Mouse (Mus musculus) thymus, postnatal 25 days (tissue): Measurements from ENCODE around the gene Ppm1a.

Source experiments
- DNase-seq: peaks from one replicate; pipeline ENCODE4 v3.0.0; 2022

Gene Ppm1a

DNA sequence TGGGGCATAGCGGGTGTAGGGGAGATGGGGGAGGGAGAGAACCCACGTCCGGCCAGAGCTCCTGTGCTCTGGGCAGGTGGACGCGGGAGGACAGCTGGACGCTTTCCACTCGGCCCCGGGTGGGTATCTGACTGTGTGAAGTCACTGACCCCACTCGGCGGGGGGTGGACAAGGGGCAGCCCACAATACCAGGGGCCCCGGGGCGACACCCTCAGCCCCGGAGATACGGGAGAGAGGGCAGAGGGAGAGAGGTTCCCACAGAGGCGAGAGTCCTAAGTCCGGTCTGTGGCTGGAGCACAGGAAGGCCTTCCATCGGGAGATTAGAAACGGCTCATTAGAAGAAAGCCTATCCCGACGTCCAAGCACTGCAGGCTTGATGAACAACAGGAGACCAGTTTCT, 72.5 kb downstream of the Ppm1a start:
- DNase-seq: no peak

DNA sequence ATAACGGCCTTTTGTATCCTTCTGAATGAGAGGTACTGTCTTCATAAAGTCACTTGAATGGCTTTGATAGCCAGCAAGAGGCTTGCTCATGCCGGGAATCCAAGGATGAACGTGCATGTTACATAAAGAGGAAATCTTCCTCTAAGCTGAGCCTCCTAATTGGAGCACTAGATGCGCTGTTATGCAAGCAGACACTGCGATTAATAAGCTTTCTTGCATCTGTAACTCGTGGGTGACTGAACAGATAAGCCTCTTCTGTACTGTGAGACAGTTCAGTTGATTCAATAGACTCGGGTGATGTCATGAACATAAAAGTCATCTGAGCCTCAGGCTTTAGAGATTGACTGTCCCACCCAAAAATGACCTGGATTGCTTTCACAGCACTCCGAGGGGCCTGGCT, 73.1 kb downstream of the Ppm1a start:
- DNase-seq: no peak

DNA sequence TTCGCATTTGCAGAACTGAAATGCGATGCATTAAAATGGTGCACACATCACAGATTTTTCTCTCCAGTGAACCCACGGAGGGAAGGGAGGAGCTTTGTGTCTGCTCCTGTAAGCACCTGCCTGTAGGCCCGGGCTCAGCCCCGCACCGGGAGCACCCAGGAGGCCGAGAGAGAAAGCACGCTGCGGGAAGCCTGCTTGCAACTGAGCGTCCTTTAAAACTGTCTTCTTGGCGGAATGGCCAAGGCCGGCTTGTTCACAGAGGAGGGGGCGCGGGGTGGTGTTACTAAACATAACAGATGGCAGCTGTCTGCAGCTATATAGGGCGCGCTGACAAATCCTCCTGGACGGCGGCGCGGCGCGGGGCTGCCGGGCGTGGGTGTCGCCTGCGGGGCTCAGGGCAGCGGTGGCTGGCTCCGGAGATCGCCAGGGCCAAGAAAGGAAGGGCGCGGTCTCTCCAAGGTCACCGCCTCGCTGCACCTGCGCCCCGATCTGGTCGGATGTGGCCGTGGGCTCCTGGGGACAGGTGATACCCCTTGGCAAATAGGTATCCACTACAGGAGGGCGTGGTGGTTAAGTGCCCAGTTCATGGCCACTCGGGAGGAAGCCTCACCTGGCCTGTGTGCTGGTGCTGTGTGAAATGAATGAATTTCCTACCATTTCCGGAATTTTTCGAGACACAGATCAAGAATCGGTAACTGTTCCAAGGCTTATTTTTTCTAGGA, 74.6 kb downstream of the Ppm1a start:
- no peak for DNase-seq

DNA sequence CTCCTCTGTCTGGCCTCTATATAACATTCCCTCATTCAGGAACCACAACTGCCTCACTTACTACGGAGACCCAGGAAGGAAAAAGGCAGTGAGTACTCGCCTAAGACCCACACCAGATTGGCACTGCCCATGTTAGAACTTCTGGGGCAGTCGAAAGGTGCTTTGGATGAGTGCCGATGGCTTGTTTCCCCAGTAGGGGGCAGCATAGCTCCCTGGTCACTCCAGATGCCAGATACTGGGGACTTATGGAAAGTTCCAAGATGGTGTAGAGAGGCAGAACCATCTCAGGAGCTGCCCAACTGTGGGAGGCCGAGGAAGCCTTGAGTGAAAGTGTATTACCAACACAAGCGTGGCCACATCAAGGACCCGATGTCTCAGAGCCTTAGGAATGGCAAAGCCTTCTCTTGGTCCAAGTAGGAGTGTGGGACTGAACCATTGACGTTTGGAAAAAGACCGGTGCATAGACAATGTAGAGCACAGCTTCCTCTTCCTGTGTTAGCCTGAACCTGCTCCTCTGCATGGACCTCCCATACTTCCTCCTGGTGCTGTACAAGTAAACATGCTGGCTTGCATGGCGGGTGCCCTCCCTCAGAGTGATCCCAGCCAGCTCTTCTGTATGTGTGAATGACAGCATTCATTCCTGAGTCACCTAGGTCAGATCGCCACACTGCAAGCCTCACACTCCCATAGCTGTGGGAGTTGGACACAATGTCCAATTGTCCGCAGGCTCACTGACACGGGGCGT, 77.7 kb downstream of the Ppm1a start:
- DNase-seq: peak; percentile 15

DNA sequence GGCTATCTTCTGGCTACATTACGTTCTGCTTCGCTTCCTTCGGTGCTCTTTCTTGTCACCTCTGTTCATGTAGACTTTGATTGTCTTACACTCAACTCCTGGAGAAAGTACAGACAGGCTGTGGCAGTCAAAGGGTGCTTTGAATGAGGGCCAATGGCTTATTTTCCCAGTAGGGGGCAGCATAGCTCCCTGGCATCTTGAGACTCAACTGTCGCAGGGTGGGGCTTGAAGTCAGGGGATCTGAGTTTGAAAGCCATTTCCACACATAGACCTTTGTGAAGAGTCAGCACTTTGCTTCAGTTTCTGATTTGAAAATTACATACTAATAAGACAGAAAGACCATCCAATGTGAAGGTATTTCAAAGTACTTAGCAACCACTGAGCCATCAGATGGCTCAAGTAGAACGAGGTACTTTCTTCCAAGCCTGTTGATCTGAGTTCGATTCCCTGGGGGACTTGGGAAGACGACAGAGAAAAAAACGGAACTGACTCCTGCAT, 78.3 kb downstream of the Ppm1a start:
- peak; percentile 26 for DNase-seq

DNA sequence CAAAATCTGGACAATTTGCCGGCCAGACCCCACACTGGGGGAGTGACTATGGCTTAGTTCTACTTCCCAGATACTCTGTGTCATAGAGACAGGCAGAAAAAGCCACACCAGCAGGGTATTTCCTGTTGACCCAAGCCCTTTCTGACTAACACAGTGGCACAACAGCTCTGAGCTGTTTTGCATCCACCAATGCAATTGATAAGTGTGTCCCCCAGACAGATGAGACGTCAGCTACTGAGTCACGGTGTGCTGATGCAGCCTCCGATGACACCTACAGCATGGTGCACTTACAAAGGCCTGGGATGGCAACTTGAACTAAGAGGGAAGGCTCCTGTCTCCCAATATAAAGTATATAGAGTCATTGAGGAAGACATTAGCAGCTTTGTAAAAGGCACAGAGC, 80.0 kb downstream of the Ppm1a start:
- DNase-seq: no peak

DNA sequence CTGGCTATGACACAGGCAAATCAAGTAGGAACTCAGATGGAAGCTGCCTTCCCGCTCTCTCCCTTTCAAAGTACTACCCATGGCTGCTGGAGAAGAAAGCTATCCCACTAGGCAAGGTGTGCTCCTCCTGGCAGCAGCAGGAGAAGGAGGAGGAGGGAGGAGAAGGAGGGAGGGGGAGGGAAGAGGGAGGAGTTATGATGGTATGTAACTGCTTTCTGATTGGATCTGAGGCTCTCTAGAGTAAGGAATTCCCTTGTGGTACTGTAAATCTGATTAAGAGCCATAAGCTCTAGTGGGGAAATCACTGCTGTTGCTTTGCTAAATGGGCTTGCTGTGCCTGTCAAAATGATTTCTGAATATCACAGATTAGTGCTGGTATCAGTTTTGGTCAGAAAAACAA, 84.2 kb downstream of the Ppm1a start:
- no peak for DNase-seq

DNA sequence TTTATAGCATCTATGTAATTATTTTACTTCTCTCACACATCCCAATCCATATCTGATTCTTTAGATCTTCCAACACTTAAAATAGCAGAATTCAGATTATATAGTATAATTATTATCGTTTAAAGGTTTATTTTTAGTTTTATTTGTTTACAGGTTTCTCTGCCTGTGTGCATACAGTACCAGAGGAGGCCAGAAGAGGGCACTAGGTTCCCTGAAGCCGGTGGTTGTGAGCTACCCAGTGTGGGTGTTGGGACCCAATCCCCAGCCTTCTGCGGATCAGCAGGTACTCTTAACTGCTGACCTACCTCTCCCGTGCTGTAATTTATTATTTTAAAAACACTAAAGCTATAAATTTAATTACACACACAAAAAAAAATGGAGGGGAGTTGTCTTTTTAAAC, 85.9 kb downstream of the Ppm1a start:
- no peak for DNase-seq

DNA sequence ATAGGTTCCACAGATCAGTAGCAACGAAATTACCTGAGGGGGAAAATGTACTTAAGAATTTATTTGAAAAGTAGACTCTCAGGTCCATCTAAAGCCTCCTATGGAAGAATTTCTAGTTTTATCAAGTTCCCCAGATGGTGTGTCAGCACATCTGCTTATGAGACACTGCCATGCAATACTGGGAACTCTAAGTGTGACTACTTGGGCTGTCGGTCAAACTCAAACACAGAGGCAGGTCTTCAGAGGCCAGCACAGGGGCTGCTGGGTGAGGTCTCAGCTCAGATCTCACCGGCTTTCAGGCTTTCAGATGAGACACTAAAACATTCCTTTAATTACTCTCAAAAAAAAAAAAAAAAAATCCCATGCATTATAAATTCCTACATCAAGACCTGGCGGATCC, 86.3 kb downstream of the Ppm1a start:
- no peak for DNase-seq

DNA sequence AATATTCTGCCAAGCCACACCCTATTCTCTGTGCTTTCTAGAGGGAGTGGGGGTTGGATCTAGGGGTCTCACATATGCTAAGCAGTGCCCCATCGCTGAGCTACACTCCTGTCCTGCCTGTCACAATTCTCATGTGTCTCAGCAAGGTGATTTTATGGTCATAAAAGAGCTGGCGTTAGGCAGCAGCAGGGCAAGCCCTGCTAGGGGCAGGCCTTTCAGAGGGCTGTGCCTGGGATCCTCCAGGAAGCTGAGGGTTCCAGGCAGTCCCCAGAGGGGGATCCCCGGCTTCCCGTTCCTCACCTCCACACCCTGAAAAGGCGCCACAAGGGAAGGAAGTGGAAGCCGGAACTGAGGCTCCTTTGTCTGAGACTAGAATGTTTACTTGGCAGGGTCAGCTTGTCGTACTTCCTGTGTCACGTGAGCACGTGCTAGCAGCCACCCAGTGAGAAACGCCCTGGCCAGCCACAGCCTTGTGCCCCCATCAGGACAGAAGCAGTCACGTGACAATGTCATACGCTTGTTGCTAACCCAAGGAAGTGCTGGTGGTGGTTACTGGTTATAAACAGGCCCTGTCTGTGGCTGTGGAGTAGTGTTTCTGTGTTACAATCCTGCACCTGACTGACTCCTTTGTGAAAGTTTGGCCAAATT, 86.8 kb downstream of the Ppm1a start:
- peak; percentile 76 for DNase-seq

DNA sequence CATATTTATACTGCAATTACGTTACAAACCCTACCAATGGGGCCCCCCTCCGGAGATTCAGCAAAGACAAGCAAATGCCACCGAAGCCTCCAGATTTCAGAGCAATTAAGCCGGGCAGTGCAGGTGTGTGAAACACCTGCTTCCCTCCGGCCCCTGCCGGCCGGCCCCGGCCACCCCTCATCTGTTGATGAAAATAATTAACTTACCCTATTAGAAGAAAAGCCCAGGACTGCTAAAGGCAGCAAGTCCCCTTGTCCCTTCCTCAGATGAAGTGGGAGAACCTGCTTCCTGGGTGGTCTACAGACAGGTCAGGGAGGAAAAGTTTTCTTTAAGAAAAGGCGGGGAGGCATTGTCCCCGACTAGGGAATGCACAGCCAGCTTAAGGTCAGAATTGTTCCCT, 88.7 kb downstream of the Ppm1a start:
- DNase-seq: no peak

DNA sequence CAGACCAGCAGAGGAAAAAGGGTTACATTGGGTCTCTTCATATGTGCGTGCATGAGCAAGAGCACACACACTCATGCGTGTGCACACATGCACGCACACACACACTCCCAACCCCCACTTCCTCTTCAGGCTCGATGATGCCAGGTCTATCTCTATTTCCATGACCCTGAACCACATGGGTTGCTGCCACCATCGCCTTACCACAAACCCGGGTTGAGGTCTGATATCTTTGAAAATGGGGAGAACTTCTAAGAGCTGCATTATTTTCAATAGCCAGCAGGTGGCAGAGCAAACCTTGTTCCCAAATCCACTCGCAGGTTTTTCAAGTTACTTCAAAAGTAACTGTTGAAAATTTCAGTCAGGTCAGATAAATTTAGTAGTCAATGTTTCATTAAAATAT, 90.5 kb downstream of the Ppm1a start:
- peak; percentile 42 for DNase-seq
